Mouse (Mus musculus) spleen, postnatal 14 days (tissue): ENCODE results near the gene Nfil3.

ENCODE experiments used
- DNase-seq, 2 experiments: peaks; one replicate each; pipeline ENCODE4 v3.0.0; 2021 to 2022; ENCODE audit warnings: low spot score in 2 of 2

Nfil3 gene

GRCm38 (mm10) chr13:52982703-52983102 is 1.8 kb upstream of the Nfil3 start:
- DNase-seq = peak; percentile 60 to 79

- DNase-seq = no peak
Observed at GRCm38 (mm10) chr13:52981441-52982281, 788 bp upstream of the Nfil3 start.

GRCm38 (mm10) chr13:52980211-52980950 is 492 bp downstream of the Nfil3 start:
- DNase-seq = no peak

DNA sequence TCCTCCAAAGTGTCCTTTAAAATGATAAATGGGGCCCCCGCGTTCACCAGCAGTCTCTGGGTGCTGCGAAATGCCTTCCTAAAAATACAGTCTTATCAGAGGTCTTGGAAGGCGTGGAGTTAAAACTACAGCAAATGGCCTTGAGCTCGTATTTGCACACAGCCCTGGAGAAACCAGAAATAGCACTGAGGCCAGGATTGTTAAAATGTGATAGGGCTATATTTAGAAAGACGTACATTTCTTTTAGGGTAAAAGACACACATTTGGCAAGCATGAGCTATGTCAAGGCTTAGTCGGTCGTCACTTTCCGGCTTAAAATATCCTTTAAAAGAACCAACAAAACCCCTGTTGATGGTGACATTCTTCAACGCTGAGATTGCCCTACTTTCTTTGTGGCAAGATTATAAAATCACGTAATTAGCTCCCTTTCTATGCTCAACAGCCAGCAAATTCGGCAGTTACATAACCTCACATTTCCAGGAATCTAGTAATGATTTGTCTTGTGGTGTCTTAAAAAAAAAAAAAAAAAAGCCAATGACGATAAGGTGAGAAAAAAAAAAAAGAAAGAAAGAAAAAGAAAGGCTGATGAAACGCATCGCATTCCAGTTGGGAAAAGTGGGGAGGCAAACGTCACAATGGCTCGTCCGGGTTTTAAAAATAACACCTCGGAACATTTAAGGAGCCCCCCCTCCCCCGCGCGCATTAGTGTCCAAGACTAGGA is 1.4 kb downstream of the Nfil3 start:
- DNase-seq = no peak

DNA sequence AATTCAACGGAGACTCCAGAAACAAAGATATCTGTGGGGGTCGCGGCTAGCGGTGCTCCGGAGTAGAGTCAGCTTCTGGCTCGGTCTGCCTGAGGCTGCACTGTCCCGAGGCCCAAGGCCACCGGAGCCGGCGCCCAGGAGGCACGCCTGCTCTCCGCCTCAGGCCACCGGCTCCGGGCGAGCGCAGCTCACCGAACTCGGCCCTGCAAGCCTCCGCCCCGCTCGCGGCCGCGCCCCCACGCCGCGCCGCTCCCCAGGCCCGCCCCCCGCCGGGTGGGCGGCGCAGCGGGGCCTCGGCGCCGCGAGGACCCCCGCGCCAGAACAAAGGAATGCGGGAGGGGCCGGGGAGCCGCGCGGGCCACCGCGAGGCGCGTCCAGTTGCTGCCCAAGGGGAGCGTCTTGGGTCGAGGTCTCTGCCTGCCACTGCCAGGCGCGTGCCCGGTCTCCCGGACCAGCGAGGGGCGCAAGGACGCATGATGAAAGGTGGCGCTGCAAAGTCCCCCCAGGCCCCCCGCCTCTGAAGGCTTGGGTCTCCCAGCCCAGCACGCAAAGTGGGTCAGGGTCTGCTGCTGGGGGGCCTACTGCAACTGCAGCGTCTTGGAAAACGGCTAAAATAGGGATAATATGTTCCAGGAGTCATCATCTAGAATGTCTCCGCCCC is 2.4 kb downstream of the Nfil3 start:
- DNase-seq = no peak

GRCm38 (mm10) chr13:52977757-52978156 is 3.1 kb downstream of the Nfil3 start:
- no peak for DNase-seq

- DNase-seq = no peak
Observed at GRCm38 (mm10) chr13:52977221-52977609, 3.7 kb downstream of the Nfil3 start.

DNA sequence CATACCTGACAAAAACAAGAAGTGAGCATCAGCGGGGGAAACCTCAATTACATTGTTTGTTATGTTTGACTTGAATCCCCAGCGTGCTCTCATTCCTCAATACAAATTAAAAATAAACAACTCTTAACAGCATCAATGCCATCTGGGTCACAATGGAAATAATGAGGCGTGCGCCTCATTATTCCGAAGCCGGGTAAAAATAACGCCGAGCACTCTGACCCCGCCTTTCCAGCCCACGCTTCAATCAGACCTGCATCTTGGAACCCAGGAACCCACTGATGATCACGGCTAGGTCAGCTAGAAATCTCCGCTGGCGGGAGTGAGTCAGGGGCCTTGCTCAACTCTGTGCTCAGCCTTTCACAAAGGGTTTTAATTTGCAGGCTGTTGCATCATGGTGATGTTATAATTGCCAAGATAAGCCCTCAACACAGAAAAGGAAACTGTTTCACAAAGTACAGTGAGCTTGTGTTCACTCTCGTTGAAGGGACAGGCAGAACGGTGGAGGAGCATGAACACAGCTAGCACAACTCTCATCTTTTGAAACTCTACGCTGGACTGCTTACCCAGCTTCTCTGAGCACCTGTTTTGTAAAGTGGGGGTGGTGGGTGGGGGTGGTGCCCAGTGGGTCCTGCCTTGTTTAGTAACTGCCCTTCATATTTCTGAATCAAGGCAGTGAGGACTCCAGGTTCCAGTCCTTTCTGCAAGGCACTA is 4.2 kb downstream of the Nfil3 start:
- DNase-seq = no peak

DNA sequence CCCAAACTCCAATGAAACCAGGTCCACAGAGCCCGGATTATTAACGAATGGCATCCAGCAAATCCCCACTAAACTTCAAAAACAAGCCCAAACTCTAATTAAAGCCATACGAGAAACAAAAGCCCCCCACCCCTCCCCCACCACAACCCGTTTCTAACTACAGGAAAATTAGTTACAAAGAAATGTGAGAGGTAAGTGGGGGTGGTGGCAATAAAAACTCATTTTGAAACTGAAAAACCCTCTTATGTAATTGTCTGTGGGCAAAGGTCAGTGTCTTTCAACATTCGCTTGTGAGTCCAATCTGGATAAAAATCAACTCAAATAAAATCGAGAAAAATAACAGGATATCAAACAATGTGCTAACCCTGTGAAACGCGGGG is 4.8 kb downstream of the Nfil3 start:
- DNase-seq = no peak

- no peak for DNase-seq
Observed at GRCm38 (mm10) chr13:52974676-52975075, 6.2 kb downstream of the Nfil3 start.

DNA sequence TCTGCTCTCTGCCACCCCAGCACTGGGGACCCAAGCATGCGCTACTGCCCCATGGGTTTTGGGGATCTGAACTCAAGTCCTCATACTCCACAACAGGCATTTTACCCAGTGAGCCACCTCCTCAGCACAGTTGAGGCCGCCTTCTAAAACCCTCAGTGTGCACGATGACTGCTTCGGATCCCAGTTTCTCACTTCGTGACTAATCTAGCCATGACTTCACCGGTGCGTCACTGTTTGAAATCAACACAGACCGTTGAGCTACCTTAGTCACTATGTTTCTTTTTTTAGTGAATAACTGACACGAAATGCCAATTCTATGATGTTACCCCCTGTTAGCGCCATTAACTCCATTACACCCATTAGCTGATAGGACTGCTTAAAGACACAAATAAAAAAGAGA is 7.4 kb downstream of the Nfil3 start:
- DNase-seq = no peak

DNA sequence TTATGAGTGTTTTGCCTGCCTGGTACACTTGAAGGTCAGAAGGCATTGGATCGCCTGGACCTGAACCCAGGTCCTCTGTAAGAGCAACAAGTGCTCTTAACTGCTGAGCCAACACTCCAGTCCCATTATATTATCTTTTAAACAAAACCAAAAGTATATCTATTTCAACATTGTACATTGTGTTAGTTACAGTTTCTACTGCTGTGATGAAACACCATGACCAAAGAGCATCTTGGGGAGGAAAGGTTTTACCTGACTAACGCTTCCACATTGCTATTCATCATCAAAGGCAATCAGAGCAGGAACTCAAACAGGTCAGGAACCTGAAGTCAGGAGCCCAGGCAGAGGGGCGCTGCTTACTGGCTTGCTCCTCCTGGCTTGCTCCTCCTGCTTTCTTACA is 8.2 kb downstream of the Nfil3 start:
- DNase-seq = no peak

DNA sequence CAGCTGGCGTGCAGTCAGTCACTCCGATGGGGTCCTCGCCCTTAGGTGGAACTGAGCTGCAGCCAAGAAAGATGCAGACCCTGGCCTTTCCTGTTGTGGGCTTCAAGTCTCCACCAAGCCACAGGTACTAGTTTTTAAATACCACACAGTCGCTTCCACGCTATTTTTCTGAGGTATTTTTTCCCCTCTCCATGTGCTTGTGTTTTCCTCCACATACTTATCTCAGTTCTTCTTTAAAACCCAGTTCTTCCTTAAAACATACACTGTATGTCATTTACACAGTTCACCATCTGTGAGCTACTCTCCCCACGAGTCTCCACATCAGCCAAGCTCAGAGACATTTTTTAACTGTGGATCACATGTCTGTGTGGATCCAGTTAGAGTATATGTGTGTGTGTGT is 10.0 kb downstream of the Nfil3 start:
- DNase-seq = no peak

DNA sequence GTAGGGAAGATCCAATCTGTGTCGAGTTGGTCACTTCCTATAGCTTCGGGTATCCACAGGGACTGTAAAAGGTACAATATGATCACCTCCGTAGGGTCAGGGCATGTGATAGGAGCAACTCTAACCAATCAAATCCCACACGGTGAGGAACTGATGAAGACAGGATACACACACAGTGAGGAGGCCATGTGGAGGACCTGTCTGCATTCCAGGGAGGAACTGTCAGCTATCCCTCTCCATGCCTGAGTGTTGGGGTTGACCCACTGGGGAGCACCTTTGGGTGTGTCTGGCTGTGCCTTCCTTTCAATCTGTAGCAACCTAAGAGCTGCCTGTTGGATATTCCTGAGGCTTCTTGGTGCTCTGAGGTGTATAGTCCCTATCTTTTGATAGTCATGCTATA is 18.0 kb downstream of the Nfil3 start:
- no peak for DNase-seq

DNA sequence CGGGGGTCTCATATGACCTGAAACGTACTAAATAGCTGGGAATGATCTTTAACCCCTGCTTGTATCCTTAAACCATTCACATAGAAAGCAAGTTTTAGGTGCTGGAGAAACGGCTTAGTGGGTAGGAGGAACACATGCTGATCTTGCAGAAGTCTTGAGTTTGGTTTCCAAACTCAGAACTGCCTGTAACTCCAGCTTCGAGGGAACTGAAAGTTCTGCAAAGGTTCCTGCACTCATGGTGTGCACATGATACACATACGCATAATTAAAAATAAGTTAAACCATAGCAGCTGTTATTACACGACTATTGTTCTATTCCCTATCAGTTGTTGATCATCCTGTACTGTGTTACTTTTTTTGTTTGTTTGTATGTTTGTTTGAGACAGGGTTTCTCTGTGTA is 18.5 kb downstream of the Nfil3 start:
- DNase-seq = no peak

- no peak for DNase-seq
Observed at GRCm38 (mm10) chr13:52953779-52954553, 26.9 kb downstream of the Nfil3 start.

DNA sequence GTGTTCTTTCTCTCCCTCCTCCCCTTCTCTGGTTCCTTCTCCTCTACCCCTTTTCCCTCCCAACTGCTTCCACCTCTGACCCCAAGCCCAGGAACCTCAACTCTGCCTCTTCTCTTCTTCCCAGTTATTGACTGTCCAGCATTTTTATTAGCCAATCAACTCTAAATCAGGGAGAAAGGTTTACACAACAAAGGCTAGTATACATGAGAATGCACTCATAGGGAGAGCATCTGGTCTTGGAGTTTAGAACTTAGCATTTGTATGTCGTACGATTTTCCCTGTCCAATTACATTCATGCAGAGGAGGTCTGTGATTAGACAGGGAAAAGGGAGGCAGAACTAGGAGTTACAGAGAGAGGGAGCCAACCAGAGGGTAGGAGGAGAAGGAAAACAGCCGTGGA is 31.7 kb downstream of the Nfil3 start:
- DNase-seq = no peak

DNA sequence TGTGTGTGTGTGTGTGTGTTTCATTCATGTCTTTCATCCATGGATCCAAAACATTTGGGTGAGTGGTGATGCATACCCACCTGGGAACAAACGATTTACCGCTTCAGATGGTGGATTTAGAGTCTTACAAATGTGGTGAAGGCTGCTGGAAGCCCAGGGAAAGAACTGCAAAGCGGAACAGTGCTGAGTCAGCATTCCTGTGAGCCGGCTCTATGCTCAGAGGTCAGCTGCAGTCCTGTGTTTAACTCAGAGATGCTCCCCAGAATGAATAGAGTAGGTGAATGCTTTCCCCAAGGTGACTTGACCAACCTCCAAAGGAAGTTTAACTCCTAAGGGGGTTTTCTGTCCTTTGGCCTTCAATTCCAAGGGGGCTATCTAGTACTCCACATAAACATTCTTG is 33.3 kb downstream of the Nfil3 start:
- DNase-seq = no peak

- no peak for DNase-seq
Observed at GRCm38 (mm10) chr13:52945769-52946168, 35.1 kb downstream of the Nfil3 start.

- no peak for DNase-seq
Observed at GRCm38 (mm10) chr13:52944116-52944515, 36.8 kb downstream of the Nfil3 start.
